Comparison of ENCODE assay signal across 9 mouse cellular contexts in the genomic region with DNA sequence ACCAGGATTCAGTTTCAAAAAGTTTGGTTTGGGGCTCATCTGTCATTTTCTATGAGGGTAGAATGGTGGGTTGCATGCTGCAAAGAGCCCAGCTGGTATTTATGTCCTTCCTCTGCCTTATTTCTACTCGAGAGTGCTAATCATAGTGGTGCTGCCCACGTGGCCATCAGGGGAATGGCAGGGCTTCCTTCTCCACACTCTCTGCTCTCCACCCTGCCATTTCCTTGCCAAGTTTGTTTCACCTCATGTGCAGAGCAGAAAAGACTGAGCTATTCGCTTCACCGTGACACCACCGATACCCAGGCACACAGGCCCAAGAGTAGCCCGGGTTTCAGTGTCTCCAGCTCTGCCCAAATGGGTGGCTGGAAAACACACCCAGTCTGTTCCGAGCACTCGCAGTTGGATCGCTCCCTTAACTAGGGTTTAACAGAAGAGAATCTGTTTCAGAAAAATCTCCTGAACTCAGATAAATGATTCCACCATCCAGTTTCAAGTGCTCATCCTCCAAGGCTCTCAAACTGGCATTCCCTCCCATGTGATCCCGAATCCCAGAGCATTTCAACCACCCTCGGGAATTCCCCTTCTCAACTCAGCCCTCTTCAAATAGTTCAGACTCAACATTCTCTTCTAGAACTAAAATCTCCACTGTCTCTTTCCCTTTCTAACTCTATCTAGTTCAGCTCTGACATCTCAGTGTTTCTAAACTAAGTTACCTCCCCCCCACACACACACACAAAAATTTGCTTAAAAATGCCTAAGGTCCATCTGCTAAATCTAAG.
A peak's percentile ranks its signal among the peaks of the same experiment; 100 is the strongest.
DNase-seq lines count a peak whose midpoint lies in the region; ATAC-seq and TF ChIP-seq lines count a peak whose summit lies in the region.
"Had no signal": no experiment of that assay in that cellular context is flagged by ENCODE, and none has a peak within 500 bp of the region (broad histone marks: within the 10 kb centered on the region; RNA-seq: fewer than 3 reads in every experiment).

No protein-coding gene starts in this region.

- DNase-seq in 3T3-L1 (ENCODE audit: low read depth, low spot score): peak; percentile 54
- peak; percentile 32 for DNase-seq in brain, embryonic 14.5 days (ENCODE audit: low read depth)
- DNase-seq in heart, postnatal 4 days: peak; percentile 50
- DNase-seq in urinary bladder, postnatal 36 days (ENCODE audit: low spot score in 2 of 2): no peak

- peak; percentile 61; the same call in 1 of the 2 replicates for ATAC-seq in hindbrain, embryonic 15.5 days (ENCODE audit: low FRiP score, low read depth)
- no peak for ATAC-seq in hindbrain, embryonic 16.5 days
- ATAC-seq in megakaryocyte-erythroid progenitor cell, adult 5-6 weeks (replicated peaks; ENCODE audit: low FRiP score, low TSS enrichment, poor library complexity, severe bottlenecking): no peak
- ATAC-seq in erythroid progenitor cell, adult 5-6 weeks (replicated peaks; ENCODE audit: low FRiP score, poor library complexity, severe bottlenecking): no peak

- H3K27ac ChIP-seq in hindbrain, embryonic 15.5 days (replicated peaks): no peak overlapping the region
- no peak overlapping the region for H3K27ac ChIP-seq in hindbrain, embryonic 16.5 days (ENCODE audit: low read depth, low read length)
- H3K27ac ChIP-seq: liver, embryonic 14.5 days had no signal

- no peaks in the 10 kb centered on the region for H3K9me3 ChIP-seq in hindbrain, embryonic 15.5 days
- no peaks in the 10 kb centered on the region for H3K9me3 ChIP-seq in hindbrain, embryonic 16.5 days (ENCODE audit: control insufficient read depth, low read length)

- peaks cover 7% of the 10 kb centered on the region; the same call in 1 of the 2 replicates for H3K4me1 ChIP-seq in hindbrain, embryonic 15.5 days (replicated peaks)
- H3K4me1 ChIP-seq in hindbrain, embryonic 16.5 days (ENCODE audit: control insufficient read depth, insufficient read depth, low read depth, low read length): peaks cover 3% of the 10 kb centered on the region

- H3K4me3 ChIP-seq in hindbrain, embryonic 15.5 days: no peak overlapping the region
- H3K4me3 ChIP-seq in hindbrain, embryonic 16.5 days (ENCODE audit: low read length): no peak overlapping the region

- TF ChIP-seq POLR2A in brain, embryonic 14.5 days (IDR thresholded peaks at IDR 0.05; ENCODE audit: borderline replicate concordance, extremely low read depth, insufficient read depth, insufficient read length, poor library complexity, severe bottlenecking): no peak

- peak; percentile 13; the same call in 1 of the 2 replicates for TF ChIP-seq CTCF in brain, embryonic 14.5 days (IDR thresholded peaks at IDR 0.05; ENCODE audit: borderline replicate concordance, extremely low read depth, insufficient read depth, insufficient read length)

- no peaks in the 10 kb centered on the region for H3K36me3 ChIP-seq in hindbrain, embryonic 15.5 days
- no peaks in the 10 kb centered on the region for H3K36me3 ChIP-seq in hindbrain, embryonic 16.5 days (ENCODE audit: control insufficient read depth, insufficient read depth, low read length)

- no peak overlapping the region for H3K9ac ChIP-seq in hindbrain, embryonic 15.5 days
- H3K9ac ChIP-seq in hindbrain, embryonic 16.5 days (ENCODE audit: low read depth, low read length): no peak overlapping the region
- H3K9ac ChIP-seq: liver, embryonic 14.5 days had no signal

- 78% methylated on average over 11 of the region's 11 CpGs for WGBS in hindbrain, embryonic 15.5 days
- WGBS in hindbrain, embryonic 16.5 days: 72% methylated on average over 11 of the region's 11 CpGs

- no peaks in the 10 kb centered on the region for H3K27me3 ChIP-seq in hindbrain, embryonic 15.5 days
- H3K27me3 ChIP-seq in hindbrain, embryonic 16.5 days (replicated peaks; ENCODE audit: control insufficient read depth, insufficient read depth, low read length): no peaks in the 10 kb centered on the region

- no peak overlapping the region for H3K4me2 ChIP-seq in hindbrain, embryonic 15.5 days
- H3K4me2 ChIP-seq in hindbrain, embryonic 16.5 days (ENCODE audit: low read length): no peak overlapping the region

Comparison
In these comparisons a context has a peak if more than half of its experiments do, and no peak if none do; other contexts are left out.
1. DNase-seq: peak in 3T3-L1 (single experiment), brain, embryonic 14.5 days (single experiment) and heart, postnatal 4 days (single experiment); none in urinary bladder, postnatal 36 days (0 of 2).